Mouse (Mus musculus): ENCODE measurements around the gene Tcf21.

Tcf21 gene

DNA sequence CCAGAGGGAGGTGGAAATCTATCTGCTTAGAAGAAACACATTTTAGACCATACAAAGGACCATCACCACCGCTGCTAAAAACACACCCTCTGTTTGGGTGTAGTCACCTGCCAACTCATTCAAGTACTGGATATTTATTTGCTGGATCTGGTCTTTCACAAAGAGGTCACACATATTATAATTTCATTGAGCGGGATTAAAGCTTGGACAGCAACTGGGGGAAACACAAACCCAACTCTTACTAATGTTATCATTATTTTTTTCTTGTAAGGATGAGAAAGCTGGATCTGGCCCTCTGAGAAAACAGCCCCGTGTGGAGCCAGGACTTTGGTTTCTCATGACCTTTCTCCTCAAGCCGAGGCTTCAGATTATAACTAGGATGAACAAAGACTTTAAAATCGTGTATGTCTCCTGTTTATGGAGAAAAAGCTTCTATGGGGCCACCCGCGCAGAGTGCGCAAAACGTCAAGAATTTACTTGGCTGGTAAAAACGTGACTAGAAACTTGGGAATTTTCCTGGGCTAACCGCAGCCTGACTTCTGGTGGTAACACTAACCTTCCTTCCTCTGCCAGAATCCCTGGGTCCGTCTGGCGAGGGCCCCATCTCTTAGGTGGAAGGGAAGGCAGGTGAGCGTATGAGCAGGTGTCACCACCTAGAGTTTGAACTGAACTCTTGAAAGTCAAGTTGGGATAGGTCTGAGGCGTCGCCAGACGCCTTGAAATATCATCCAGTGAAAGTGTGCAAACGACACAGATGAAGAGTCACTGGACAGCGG, 4.3 kb downstream of the Tcf21 start:
- DNase-seq (ENCODE audit: low spot score in 2 of 2), result no peak

DNA sequence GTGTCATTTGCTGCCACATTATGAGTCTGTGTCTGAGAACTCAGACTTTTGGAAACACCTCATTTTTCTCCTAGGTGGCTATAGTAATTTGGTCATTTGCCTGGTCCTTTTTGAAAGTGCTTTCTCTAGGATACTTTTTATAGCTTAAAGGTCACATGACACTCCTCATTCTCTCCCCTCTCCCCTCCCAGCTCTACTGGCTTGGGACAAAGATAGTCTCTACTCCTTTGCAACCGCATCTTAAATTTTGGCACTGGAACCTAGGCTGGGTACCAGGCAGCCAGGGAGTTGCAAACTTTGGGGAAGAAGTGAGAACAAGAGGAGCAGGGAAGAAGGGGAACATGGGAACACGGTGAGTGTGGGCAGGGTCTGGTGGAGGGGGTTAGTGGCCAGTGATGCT, 5.2 kb downstream of the Tcf21 start:
- DNase-seq (ENCODE audit: low spot score in 2 of 2), result no peak

DNA sequence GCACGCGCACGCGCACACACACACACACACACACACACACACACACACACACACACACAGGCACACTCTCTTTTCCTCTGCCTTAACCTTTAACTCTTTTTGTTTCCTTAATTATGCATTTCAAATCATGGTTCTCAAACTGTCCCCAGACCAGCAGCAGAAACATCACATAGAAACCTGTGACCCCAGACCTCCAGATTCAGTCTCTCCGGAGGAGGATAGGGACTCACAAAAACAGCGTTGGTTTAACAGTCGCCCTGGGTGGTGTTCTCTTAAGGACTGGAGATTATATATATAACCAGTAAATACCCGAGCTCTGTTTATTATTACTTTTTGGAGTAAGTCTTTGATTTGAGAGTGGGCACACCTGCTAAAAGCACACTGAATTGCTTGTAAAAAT, 5.7 kb downstream of the Tcf21 start:
- DNase-seq (ENCODE audit: low spot score in 2 of 2), result no peak

DNA sequence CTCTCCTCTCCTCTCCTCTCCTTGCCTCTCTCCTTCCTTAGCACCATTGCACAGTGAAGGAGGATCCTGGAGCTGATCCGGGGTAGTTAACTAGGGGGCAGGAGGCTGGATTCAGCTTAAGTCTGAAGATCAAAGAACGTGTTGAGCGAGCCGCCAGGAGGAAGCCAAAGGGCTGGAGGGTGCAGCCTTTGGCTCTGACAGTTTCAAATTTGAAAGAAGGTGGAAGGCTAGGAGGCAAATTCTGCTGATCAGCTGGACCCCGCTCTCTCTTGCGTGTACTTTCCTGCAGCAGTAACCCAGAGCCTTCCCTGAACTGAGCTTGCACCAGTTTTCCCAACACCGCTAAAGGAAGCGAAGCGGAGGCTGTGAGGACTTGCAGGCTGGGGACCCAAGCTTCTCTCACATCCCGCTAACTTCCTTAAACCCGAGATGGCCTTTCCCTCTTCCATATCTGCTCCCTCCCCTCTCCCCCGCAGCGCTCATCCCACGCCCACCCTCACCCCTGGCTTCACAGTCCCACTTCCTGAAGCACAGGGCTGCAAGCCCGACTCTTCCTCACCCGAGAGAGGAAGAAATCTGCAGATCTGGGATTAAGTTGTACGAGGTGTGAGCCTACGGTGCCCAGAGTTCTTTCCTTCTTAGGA, 6.5 kb downstream of the Tcf21 start:
- DNase-seq (ENCODE audit: low spot score in 2 of 2), result no peak

DNA sequence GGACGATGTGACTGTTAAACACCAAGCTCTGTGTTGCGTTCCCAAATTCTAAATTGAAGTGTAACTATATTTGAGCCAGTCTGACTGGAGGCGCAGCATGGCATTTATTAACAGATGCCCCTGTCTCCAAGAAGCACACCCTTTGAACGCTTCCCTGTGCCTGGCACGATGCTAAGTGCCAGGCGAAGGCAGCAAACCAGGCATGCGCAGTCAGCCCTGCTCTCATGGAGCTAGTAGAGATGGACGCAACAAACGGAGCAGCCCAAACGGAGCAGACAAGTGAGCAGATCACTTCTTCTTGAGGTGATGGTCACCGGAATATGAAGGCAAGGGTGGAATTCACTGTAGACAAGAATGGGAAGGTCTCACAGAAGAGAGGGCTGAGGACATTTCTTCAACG, 8.1 kb downstream of the Tcf21 start:
- DNase-seq (ENCODE audit: low spot score in 2 of 2), result no peak

DNA sequence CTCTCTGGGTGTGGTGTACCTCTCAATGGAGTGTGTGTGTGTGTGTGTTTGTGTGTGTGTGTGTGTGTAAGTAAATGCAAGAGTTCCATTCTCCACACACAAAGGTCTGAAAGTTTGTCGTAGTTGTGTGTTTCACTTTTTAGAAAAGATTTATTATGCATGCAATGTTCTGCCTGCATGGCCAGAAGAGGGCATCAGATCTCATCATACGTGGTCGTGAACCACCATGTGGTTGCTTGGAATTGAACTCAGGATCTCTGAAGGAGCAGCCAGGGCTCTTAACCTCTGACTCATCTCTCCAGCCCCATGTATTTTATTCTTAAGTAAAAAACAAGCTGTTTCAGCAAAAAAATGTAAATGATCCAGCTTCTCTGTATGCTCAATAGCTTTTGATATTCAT, 37.3 kb downstream of the Tcf21 start:
- DNase-seq (ENCODE audit: low spot score in 2 of 2), result no peak

DNA sequence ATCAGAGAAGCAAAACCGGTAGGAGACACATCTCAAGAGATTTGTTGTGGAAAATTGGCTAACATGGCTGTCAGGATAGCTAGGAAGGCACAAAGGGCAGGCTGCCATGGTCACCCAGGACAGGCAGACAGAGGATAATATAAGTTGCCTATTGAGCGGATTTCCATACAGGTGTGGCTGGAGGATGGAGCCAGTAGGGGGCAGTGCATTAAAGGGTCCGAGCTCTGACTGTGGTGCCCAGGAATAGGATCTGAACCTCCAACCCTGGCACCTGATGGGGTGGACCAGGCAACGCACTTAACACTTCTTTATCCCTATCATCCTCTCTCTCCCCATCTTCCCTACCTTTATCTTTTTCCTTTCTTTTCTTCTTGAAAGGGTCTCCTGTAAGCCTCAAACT, 38.5 kb downstream of the Tcf21 start:
- DNase-seq (ENCODE audit: low spot score in 2 of 2), result no peak

DNA sequence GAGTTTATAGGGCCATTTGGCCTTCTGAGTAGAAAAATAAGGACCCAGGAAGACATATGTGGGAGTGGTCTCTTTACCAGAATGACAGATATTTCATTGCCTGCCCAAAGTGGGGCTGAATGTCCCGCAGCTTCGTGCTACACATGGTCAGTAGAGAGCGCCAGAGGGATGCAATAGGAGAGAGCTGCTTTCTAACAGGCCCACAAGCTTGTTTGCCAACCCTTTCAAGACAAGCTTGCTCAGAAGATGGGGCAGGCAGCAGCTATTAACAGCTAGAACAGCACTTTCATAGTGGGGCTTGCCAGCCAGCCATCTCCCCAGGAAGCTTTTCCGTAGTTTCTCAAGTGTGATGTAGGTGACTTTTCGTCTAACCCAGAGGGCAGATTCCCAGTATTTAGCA, 42.0 kb downstream of the Tcf21 start:
- DNase-seq (ENCODE audit: low spot score in 2 of 2), result no peak

DNA sequence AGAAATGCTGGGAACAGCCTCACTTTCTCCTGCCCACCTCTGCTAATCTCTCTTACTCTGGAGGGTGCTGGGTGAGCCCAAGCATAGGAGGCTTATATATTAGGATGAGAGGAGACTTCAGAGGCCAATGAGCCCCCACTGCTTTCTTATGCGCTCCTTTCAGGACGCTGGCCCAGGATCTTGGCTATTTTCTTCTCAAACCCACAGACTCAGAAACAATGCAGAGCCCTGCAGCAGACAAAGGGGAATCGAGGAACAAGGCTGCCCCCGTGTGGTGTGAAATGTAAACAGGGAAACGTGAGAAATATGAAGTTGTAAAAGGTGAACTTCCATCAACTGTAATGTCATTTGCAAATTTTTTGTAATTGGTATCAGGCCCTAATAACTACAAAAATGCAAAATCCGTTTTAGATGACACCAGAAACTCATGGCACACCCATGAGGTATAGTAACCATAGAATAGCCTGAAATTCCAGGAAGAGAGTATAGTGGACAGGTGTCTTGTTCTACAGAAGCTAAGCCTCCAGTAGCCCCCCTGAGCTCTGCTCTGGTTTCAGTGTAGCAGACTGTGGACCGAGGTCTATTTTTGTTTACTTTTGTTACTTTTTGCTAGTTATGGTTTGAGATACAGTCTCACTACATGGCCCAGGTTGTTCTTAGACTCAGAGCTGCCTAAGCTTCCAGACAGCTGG, 43.8 kb downstream of the Tcf21 start:
- DNase-seq (ENCODE audit: low spot score in 2 of 2), result no peak

DNA sequence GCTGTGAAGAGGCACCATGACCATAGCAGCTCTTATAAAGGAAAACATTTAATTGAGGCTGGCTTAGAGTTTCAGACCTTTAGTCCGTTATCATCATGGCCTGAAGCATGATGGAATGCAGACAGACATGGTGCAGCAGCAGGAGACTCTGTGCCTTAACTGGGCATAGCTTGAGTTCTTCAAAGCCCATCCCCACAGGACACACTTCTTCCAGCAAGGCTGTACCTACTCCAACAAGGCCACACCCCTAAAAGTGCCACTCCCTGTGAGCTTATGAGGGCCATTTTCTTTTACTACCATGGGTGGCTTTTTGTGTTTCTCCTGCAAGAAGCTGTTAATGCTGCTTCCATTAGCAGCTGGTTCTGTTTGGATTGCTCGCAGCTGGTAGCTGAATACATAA, 44.5 kb downstream of the Tcf21 start:
- DNase-seq (ENCODE audit: low spot score in 2 of 2), result no peak

DNA sequence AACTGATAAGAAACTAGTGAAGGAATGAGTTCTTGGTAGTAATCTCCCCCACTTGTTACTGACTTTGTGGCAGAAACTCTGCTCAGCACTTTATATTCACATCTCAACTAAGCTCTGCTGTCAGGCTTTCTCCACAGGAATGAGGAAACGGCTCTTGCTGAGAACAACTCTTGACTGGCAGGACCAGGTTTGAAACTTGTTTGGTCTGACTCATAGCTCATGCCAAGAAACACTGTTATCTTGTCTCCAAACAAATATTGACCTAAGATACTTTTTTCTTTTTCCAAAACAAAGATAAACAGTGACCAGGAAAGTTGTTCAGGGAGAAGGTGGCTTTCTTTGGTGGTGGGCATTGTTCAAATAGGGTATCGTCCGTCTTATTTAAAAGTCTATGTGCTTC, 45.3 kb downstream of the Tcf21 start:
- no peak for DNase-seq (ENCODE audit: low spot score in 2 of 2)
